Mouse (Mus musculus): ENCODE measurements around the gene Zfp967. TPM values are rescaled to one million over a fixed set of nuclear protein-coding genes. Genes with fewer than 3 reads are reported as not detected.

Gene Zfp967
- not detected in 2 replicates for polyA plus RNA-seq (2012; rRNA removed; ENCODE audit: low replicate concordance)

GRCm38 (mm10) chr2:176520756-176521155 lies at the start of gene Zfp967:
Zfp967 (plus strand) TSS chr2:176521056.

GRCm38 (mm10) chr2:176486683-176487082 lies 34.2 kb upstream of the Zfp967 start, which contains the start of gene Gm14434:
Gm14434 (minus strand) TSS chr2:176486783.

Other genes with a start within 250 kb of the Zfp967 start
- not detected in 2 replicates for gene Gm11009, start 201.6 kb upstream of the Zfp967 start, polyA plus RNA-seq (2012; rRNA removed; ENCODE audit: low replicate concordance)
- 1.3 TPM in 1 of 2 replicates, not detected in the other for gene Gm14435, start 97.5 kb upstream of the Zfp967 start, polyA plus RNA-seq (2012; rRNA removed; ENCODE audit: low replicate concordance)
- 0.32 and 5.3 TPM in 2 replicates for gene Gm14434, start 34.3 kb upstream of the Zfp967 start, polyA plus RNA-seq (2012; rRNA removed; ENCODE audit: low replicate concordance)
- gene Gm14308, start 115.3 kb downstream of the Zfp967 start, polyA plus RNA-seq (2012; rRNA removed; ENCODE audit: low replicate concordance), result 1.9 and 5.3 TPM in 2 replicates
- 0.45 and 2.4 TPM in 2 replicates for gene Zfp973, start 149.5 kb downstream of the Zfp967 start, polyA plus RNA-seq (2012; rRNA removed; ENCODE audit: low replicate concordance)
- 0.99 and 5.5 TPM in 2 replicates for gene Gm14305, start 187.3 kb downstream of the Zfp967 start, polyA plus RNA-seq (2012; rRNA removed; ENCODE audit: low replicate concordance)

Data from mammary gland, adult 2 months (tissue).